Mouse (Mus musculus) spleen, embryonic (tissue): ENCODE measurements around the gene Pdp2.

Experiments
- CTCF ChIA-PET: fragments of 350-600 bp; sonication (Branson Sonifier 250); formaldehyde crosslinking; loops from one replicate; lab custom pipeline; 2022; lab: Charles Lee

The Pdp2 gene

DNA sequence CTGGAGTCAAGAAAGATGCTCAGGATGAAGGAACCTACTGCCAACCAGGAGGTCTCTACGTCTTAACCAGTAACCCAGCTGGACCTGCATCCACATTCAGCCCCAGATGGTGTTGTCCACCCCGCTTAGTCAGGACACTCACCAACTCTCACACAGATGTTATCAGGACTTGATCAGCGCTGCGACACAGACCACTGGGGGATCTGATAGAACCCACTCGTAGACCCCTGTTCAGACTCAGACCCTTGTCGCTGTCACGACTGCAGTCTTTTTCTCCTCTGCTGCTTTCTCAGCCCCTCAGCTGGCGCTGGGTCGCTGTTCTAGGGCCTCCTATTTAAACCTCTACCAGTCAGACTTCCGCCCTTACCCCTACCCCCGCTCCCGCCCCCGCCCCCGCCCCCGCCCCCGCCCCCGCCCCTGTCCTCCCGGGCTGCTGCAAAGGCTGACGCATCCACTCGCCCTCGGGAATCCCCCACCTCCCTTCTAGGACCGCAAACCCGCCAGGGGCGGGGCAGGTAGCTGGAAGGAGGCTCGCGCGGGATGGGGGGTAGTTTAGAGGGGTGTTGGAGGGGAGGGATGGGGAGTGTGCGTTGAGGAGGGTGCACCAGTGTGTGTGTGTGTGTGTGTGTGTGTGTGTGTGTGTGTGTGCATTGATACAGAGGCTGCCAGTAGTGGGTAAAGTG is 39.9 kb downstream of the Pdp2 start, which contains the start of gene Rrad:
Gene Rrad (minus strand): TSS at position 347 of the 683 bp plus-strand sequence.
- CTCF ChIA-PET = interaction anchor here (0.7 kb wide), 1 partner anchor 720 kb away, joined by 5 read pairs; no protein-coding TSS in a partner anchor

GRCm38 (mm10) chr8:104631975-104632374 is 40.7 kb downstream of the Pdp2 start:
- CTCF ChIA-PET = no interaction called here

GRCm38 (mm10) chr8:104632486-104632885 is 41.2 kb downstream of the Pdp2 start:
- CTCF ChIA-PET = interaction anchor here (0.7 kb wide), 1 partner anchor 630 kb away, joined by 4 read pairs; no protein-coding TSS in a partner anchor

DNA sequence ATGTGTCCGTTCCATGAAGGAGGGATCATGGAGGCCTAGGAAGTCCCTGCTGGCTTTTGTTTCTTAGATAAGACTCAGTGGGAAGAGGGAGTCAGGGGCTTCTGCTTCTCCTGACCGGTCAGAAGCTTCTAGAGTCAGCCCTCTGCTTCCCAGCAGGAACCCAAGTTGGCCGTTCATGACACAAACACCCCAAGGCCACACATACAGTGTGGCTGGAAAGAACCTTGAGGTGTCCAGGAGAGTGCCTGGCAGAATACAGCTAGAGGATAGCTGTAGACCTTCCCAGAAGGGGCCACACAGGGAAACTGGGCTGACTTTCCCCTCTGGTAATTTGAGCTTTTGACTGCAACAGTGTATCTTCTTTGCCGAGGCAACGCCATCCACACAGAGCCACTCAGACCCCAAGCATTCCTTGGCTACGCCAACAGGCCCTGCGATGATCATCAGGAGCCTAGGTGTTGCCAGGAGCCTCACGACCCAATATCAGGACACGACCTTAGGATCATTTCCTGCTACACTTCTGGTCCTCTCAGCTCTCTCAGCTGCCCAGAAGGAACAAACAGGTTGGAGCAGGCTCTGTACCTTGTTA is 42.0 kb downstream of the Pdp2 start:
- CTCF ChIA-PET = interaction anchor here (0.7 kb wide), 1 partner anchor 629 kb away, joined by 4 read pairs; no protein-coding TSS in a partner anchor

DNA sequence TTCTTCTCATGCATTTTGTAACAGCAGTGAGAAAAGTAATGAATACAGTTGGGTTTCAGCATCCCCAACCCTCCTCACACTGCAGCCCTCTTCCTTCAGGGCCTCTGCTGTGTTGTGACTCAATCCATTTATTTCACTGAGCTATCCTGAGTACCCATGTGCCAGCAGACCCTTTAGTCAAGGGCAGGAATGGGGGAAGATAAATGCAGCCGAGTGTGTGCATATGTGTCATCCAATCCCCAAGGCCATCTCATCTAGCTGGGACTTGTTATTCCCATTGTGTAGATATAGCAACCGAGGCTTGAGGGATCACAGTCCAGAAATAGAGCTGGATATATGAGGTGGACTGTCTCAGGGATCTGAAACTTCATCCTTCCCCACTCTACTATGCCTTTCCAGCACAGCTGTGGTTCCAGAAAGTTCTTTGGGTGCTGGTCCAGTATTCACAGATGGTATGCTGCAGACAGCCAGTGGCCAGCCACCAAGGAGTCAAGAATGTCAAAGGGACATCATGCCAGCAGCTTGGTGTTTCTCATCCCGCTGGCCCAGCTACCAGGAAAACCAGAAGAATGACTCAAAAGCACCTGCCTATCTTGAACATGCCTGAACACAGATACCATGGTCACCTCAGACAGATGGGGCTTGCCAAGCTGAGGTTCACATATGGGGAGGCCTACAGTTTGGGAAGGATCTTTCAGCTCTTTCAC is 43.9 kb downstream of the Pdp2 start:
- CTCF ChIA-PET = interaction anchor here (0.6 kb wide), 1 partner anchor 8 kb away, joined by 4 read pairs; no protein-coding TSS in a partner anchor

GRCm38 (mm10) chr8:104638010-104638409 is 46.8 kb downstream of the Pdp2 start:
- CTCF ChIA-PET = no interaction called here

- CTCF ChIA-PET = no interaction called here
Measured at GRCm38 (mm10) chr8:104640241-104640640, 49.0 kb downstream of the Pdp2 start.

DNA sequence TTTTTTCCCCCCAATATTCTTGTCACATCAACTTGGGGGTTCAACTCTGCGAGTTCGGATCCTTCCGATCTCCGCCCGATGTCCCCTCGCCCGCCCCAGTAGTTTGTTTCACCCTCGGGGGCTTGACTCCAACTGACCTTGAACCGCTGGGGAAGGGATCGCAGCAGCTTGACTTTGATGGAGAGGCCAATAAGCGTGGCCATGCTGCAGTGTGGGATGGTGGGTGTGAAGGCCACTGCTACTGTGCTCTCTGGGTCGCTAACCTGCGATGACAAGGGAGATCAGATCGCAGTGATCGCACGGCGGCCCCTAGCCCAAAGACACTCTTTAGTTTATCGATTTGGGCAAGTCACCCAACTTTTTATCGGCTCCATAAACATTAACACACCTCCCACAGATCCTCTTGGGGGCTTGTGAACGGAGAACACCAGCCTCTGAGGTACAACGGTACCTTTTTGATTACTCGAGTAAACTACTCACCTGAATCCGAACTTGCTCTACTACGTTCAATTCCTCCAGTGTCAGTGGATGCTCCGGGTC is 49.6 kb downstream of the Pdp2 start:
- CTCF ChIA-PET = interaction anchor here (0.6 kb wide), 1 partner anchor 120 kb away, joined by 10 read pairs; no protein-coding TSS in a partner anchor

DNA sequence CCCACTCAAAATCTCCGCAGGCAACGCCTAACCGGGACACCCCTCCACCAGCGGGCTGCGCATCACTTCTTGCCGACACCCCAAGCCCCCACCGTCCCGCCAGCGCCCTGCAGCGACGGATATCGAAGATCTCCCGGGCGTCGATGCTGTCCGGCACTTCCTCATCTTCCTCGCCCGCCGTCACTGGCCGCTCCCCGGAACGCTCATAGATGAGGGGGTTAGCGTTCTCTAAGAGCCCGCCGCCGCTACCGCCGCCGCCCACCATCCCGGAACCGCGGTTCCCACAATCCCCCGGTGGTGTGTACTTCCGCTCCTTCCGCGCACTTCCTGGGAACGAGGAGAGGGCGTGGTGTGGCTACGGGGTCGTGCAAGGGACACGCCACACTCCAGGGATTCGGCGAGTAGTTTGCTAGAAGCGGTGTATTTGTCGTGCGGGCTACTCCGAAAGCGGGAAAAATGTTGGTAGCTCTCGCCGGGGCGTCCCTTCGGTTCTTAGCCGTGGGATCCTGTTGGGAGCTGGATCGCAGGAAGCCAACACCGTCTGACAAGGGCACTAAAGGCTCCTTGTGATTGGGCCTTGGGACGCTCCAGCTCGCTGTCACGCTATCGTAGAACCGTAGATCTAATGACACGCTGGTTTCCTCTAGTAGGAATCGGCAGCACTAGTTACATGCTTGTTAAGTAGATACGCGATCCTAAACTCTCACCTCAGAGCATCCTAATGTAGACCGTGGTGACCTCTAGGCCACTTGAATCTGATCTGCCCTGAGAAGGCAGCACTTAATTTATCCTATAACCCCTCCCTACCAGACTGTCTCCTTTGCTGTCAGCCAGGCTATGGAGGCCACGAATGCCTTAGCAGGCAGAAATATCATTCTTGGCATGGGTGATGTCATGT is 50.4 kb downstream of the Pdp2 start, which contains the start of gene Ciao2b:
Gene Ciao2b (minus strand): TSS at position 540 of the 898 bp plus-strand sequence.
- CTCF ChIA-PET = interaction anchor here (0.6 kb wide), 1 partner anchor 121 kb away, joined by 10 read pairs; no protein-coding TSS in a partner anchor

- CTCF ChIA-PET = no interaction called here
Measured at GRCm38 (mm10) chr8:104642324-104642654, 51.0 kb downstream of the Pdp2 start.

- CTCF ChIA-PET = interaction anchor here (0.6 kb wide), 1 partner anchor 396 kb away, joined by 3 read pairs; the partner anchor contains the start of gene Tk2
Measured at GRCm38 (mm10) chr8:104644187-104644586, 52.9 kb downstream of the Pdp2 start.
